Mouse (Mus musculus): ENCODE measurements around the gene Trappc13. TPM values are rescaled to one million over a fixed set of nuclear protein-coding genes. Genes with fewer than 3 reads are reported as not detected.

The Trappc13 gene
- total RNA-seq, 2 experiments from 2014 or later, result 58.9 to 72.0 TPM

GRCm38 (mm10) chr13:104122078-104122840 is 56.0 kb downstream of the Trappc13 start:
- DNase-seq (ENCODE audit: low spot score in 2 of 2), result no peak

GRCm38 (mm10) chr13:104114827-104115226 is 63.4 kb downstream of the Trappc13 start:
- DNase-seq (ENCODE audit: low spot score in 2 of 2), result no peak

DNA sequence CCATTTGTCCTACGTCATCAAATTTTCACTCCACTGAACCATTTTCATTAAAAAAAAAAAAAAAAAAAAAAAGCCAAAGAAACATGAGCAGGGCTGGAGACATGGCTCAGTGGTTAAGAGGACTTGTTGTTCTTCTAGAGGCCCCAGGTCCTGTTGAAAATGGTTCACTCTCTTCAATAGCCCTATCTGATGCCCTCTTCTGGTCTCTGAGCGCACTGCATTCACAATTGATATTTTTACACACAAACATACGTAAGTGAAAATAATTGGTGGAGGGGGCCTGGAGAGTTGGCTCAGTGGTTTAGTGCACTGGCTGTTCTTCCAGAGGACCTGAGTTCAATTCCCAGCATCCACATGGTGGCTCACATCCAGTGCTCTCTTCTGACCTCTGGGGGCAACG is 64.5 kb downstream of the Trappc13 start:
- DNase-seq (ENCODE audit: low spot score in 2 of 2), result no peak

- DNase-seq (ENCODE audit: low spot score in 2 of 2), result no peak
These were observed 65.9 kb downstream of the Trappc13 start for GRCm38 (mm10) chr13:104112266-104112900.

DNA sequence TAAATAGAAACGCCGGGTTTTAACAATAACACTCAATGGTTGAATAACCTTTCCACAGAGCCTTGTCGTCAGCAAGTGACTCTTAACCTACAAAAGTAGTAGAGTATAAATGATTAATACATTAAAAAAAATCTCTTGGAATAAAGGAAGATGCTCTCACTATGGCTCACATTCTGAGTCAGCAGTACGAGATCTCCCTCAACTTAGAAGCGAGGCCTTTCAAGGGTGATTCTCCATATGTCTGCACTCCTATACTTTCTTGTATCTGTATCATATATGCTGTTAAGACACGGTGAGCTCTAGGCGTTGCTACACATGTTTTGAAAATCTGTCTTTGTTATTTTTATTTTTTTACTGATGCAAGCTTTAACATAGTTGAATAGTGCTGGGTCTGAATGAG is 67.7 kb downstream of the Trappc13 start:
- no peak for DNase-seq (ENCODE audit: low spot score in 2 of 2)

DNA sequence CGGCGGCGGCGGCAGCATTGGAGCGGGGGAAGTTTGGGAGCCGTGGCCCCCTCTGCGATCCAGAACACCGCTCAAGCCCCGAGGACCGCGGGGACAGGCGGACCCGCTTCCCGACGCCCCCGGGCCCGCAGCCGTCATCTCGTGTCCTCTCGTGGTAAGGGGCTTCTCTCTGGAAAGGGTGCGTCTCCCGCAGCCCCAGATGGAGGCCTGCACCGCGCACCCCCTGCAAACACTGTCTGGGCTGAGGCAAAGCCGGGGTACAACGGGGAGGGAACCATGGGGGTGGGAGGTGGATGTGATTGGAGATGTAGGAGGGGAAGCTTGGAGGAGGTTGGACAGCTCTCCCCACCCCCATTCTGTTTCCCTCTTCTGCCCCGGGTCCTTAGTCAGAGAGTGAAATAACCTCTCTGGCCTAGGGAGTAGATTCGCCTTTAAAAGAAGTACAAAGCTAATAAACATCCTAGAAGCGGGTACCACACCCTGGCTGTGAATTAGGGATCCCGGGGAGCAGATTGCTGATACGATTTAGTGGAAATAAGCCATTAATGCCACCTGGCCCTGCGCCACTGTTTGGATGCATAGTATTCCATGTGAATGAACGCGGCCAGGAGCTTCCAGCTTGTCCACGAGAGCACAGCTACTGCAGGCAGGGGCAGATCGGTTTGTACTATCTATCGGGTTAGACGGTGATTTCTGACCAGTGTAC is 68.3 kb downstream of the Trappc13 start:
- DNase-seq (ENCODE audit: low spot score in 2 of 2), result peak in 1 of 2 experiments; percentile 36

GRCm38 (mm10) chr13:104109288-104109815 is 68.9 kb downstream of the Trappc13 start, which contains the start of the genes Nln and Sgtb:
TSS of gene Nln (minus strand) at chr13:104109614.
TSS of gene Sgtb (plus strand) at chr13:104109741.
- DNase-seq (ENCODE audit: low spot score in 2 of 2), result peak; percentile 78

DNA sequence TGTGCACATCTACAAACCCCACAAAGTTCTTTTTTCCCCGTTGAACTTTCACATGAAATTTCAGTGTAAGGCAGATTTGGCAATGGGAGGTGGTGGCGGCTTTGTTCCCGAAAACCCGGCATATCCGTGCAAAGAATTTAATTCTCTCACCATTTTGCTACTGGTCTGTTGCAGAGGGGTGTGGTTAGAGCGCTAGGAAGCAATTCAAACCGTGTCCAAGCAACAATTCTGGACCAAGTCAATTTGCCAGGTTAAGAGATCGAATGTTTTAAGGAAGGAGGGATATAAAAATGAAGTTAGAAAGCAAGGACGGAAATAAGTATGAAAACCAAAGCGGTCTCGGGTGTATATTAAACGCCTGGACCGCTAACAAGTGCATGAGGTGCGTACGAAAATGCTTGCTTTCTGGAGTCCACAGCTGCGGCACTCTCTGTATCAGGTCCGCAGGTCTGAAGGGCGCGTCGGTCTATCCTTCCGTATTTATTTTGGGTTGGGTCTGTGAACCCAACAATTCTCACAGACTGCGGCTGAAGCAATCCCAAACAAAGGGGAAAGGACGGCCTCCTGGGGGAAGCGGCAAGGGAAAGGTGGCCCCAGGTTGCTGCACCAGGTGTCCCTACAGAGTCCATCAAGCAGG is 69.5 kb downstream of the Trappc13 start:
- no peak for DNase-seq (ENCODE audit: low spot score in 2 of 2)

- no peak for DNase-seq (ENCODE audit: low spot score in 2 of 2)
These were observed 76.5 kb downstream of the Trappc13 start for GRCm38 (mm10) chr13:104101606-104102235.

DNA sequence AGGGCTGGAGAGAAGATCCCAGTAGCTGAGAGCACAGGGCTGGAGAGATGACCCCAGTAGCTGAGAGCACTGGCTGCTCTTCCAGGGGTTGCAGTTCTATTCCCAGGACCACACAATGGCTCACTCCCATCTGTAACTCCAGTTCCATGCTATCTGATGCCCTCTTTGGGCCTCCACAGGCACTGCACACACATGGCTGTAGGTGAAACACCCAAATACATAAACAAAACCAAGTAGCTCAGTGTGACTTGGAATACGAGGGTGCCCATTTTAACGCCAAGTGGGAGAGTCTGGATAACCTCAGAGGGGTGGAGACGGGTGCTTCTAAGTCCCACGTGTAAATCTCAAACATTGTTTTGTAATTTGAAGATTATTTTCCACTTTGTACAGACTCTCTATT is 77.9 kb downstream of the Trappc13 start:
- no peak for DNase-seq (ENCODE audit: low spot score in 2 of 2)

- no peak for DNase-seq (ENCODE audit: low spot score in 2 of 2)
These were observed 81.1 kb downstream of the Trappc13 start for GRCm38 (mm10) chr13:104097190-104097589.

DNA sequence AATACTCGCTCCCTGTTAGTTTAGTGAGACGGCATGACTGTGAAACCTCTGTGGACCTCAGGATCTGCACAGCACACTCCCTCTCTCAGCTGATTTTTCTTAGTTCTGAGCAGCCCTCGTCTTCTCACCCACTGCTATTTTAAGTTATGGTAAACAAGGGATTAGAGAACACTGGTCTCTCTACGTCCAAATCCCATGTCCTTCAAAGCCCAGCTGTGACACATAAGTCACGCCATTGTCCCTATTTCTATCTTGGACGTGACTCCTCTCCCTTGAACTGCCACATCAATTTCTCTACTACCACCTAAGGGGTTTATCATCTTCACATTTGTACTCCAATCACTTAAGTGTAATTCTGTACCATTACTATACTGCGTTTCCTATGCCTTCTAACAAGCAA is 82.3 kb downstream of the Trappc13 start:
- no peak for DNase-seq (ENCODE audit: low spot score in 2 of 2)

DNA sequence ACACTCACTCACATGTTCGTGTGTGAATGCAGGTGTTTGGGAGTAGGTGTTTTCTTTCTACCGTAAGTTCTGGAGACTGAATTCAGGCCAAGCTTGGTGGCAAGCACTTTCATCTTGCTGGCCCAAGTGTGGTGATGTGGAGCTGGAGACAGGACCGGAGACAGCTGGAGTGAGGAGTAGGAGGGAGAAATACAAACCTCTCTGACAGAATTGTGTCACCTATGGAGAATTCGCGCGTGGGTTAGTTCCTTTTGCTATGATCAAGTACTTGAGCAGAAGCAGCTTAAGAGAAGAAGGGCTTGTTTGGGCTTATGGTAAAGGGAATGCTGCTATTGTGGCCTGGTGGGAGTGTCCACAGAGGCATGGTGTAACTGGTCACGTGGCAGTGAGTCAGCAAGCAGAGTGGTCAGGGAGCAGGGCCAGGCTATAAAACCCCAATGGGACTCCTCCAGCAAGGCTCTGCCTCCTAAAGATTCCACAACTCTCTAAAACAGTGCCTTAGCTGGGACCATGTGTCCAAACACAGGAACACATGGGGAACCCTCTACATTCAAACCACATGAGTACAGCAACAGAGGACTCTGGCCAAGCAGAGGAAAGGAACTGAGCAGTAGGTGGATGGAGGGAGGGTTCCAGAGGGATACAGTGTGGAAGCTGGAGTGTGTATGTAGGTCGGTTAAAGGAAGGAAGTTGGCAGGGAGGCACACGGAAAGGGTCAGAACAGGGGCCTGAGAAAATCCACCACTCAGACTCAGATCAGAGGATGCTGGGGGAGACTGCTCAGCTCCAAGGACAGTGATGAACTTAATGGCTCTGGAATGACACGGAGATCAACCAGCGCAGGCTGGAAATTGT is 83.5 kb downstream of the Trappc13 start:
- DNase-seq (ENCODE audit: low spot score in 2 of 2), result peak in 1 of 2 experiments; percentile 29

Other genes with a start within 250 kb of the Trappc13 start
- gene Nln, start 68.9 kb downstream of the Trappc13 start, total RNA-seq (2021), result 10 to 100 TPM; 15.2 to 16.5 TPM
- gene Sgtb, start 68.7 kb downstream of the Trappc13 start, total RNA-seq (2021), result 10 to 100 TPM in 1 of 2 experiments, 1 to 10 TPM in 1; 7.0 to 18.3 TPM
- gene Trim23, start 328 bp upstream of the Trappc13 start, total RNA-seq (2021), result 10 to 100 TPM; 15.2 to 16.3 TPM
- gene Cenpk, start 50.1 kb upstream of the Trappc13 start, total RNA-seq (2021), result 1 to 10 TPM; 1.6 to 1.8 TPM
- gene Ppwd1, start 50.4 kb upstream of the Trappc13 start, total RNA-seq (2021), result 10 to 100 TPM; 13.1 to 13.3 TPM
- gene Adamts6, start 109.4 kb upstream of the Trappc13 start, total RNA-seq (2021), result 1 to 10 TPM; 1.5 to 2.0 TPM